Mouse (Mus musculus) neural tube, embryonic 14.5 days (tissue): ENCODE measurements at regions not wholly inside any gene's neighbourhood (a gene's known extent, or its start where the extent isn't known, plus 50 kb on each side); places are given as distances from the start of the nearest gene placed in this dataset.

ENCODE experiments used
- ATAC-seq: fragments of 200-750 bp; cut with Nextera tagmentation; 2 replicates; pipeline ENCODE4 v1.8.0; 2017; ENCODE audit warnings: low read depth, mild to moderate bottlenecking, moderate TSS enrichment, moderate library complexity
- H3K27ac ChIP-seq: fragments of 300-500 bp; sonication (generic); 2 replicates; pipeline ENCODE4 v1.5.1; 2014; ENCODE audit warnings: low read depth, mild to moderate bottlenecking, control low read depth, low read length, moderate library complexity, mixed read lengths
- H3K27me3 ChIP-seq: fragments of 300-500 bp; sonication (generic); 2 replicates; pipeline ENCODE4 v1.6.1; 2014; ENCODE audit warnings: low read length; ENCODE audit not compliant: control insufficient read depth, insufficient read depth
- H3K36me3 ChIP-seq: fragments of 300-500 bp; sonication (generic); 2 replicates; pipeline ENCODE4 v1.6.1; 2014; ENCODE audit warnings: low read length, mixed read lengths; ENCODE audit not compliant: control insufficient read depth, insufficient read depth
- H3K4me1 ChIP-seq: fragments of 300-500 bp; sonication (generic); 2 replicates; pipeline ENCODE4 v1.6.1; 2014; ENCODE audit warnings: low read length; ENCODE audit not compliant: control insufficient read depth, insufficient read depth
- H3K4me2 ChIP-seq: fragments of 300-500 bp; sonication (generic); 2 replicates; pipeline ENCODE4 v1.6.1; 2014; ENCODE audit warnings: mild to moderate bottlenecking, low read depth, low read length, control low read depth
- H3K4me3 ChIP-seq: fragments of 300-500 bp; sonication (generic); 2 replicates; pipeline ENCODE4 v1.5.1; 2014; ENCODE audit warnings: low read depth, low read length, control low read depth, mixed read lengths
- H3K9ac ChIP-seq: fragments of 300-500 bp; sonication (generic); replicated peaks from 2 replicates; pipeline ENCODE4 v1.6.1; 2014; ENCODE audit warnings: low read depth, mild to moderate bottlenecking, control low read depth, low read length, mixed read lengths
- H3K9me3 ChIP-seq: fragments of 300-500 bp; sonication (generic); 2 replicates; pipeline ENCODE4 v1.6.1; 2016; ENCODE audit warnings: low read length; ENCODE audit not compliant: control insufficient read depth
- WGBS: fragments of 180-500 bp; shearing (Covaris S2); extraction: QIAGEN DNeasy Blood & Tissue Kit; methylation state at CpG from one replicate; pipeline ENCODE4 v1.1.7; 2014; 5-methylcytosine and 5-hydroxymethylcytosine counted together

DNA sequence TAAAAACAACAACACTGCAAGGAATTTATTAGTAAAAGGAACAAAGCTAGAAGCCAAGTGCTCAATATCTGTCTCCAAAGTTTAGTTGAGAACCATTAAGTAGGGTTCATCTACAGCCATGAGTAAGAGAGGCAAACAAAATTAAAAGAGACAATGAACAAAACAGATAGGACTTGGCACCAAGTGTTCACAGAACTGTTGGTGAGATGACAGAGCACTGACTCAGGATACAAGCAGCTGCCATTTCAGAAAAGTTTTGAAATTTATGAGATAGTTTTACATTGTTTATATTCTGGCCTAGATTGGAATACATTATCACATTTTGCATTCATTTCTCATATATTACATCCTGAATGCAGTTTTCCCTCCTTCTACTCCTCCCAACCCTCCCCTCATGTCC lies 60.4 kb upstream of the Mbnl1 start:
- no peaks in the 10 kb centered on the region for H3K27me3 ChIP-seq
- no peak overlapping the region for H3K27ac ChIP-seq
- no peak for ATAC-seq
- H3K9ac ChIP-seq = no peak overlapping the region
- H3K4me1 ChIP-seq = no peaks in the 10 kb centered on the region
- H3K9me3 ChIP-seq = no peaks in the 10 kb centered on the region
- no peaks in the 10 kb centered on the region for H3K36me3 ChIP-seq
- no peak overlapping the region for H3K4me2 ChIP-seq
- H3K4me3 ChIP-seq = no peak overlapping the region

DNA sequence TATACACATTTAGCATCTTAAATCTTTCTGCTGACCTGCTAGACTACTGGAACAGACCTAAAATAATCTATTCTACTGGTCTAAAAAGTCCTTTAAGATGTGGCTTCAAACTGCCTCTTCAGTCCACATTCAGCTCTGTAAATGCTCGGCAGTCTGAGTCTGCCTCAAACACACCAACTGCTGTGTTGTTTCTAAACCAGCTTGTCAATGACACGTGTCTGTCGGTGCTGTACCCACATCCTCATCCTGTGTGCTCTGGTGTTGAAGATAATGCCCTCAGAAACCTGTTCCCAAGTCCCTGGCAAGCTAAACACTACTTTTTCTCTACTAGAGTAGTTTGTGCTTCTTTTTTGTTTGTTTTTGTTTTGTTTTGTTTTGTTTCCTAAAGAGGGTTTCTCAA lies 58.9 kb upstream of the Mbnl1 start:
- Histone ChIP-seq H3K9ac (no peak overlapping the region), H3K27ac (no peak overlapping the region), H3K4me2 (no peak overlapping the region), H3K4me3 (no peak overlapping the region), H3K27me3 (no peaks in the 10 kb centered on the region), H3K4me1 (no peaks in the 10 kb centered on the region), H3K36me3 (no peaks in the 10 kb centered on the region), H3K9me3 (no peaks in the 10 kb centered on the region)
- 83% methylated on average over 3 of the region's 3 CpGs for WGBS
- no peak for ATAC-seq

DNA sequence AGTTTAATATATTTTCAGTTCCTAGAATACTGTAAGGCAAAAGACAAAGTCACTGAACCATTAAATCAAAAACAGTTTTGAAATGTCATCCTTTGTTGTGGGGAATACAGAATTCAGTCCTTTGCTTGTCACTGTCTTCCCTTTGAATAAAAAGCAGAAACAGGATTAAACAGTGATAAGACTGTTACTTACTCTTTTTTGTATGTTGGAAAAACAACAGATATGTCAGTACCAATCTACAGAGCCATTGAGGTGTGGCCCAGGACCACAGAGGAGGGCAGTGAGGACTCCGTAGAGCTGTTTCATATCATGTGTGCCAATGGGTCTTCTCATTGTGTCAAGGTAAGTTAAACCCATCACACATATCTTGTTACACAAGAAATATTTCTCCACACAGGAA lies 55.6 kb upstream of the Mbnl1 start:
- Histone ChIP-seq H3K9me3 (no peaks in the 10 kb centered on the region), H3K27ac (no peak overlapping the region), H3K9ac (no peak overlapping the region), H3K36me3 (no peaks in the 10 kb centered on the region), H3K4me3 (no peak overlapping the region), H3K4me1 (no peaks in the 10 kb centered on the region), H3K27me3 (no peaks in the 10 kb centered on the region), H3K4me2 (no peak overlapping the region)
- ATAC-seq = no peak
- WGBS = 93% methylated on average over 1 of the region's 1 CpGs

DNA sequence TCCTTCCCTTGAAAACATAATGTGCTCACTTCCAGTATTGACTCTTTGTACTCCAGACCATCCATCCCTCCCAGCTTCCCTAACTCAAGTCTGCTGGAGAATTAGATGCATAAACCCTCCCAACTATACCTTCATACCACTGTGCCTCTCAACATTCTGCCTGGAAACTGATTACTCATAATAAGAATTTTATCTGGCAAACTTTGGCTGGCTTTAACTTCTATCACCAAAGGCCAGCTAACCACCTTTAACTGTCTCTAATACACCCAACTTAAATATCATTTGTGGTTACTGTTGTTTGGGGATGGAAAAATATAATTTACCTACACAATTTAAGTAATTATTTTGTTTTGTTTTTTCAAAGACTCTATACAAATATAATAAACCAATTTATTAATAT lies 54.0 kb upstream of the Mbnl1 start:
- ATAC-seq = no peak
- no peak overlapping the region for H3K9ac ChIP-seq
- H3K27me3 ChIP-seq = no peaks in the 10 kb centered on the region
- no peaks in the 10 kb centered on the region for H3K4me1 ChIP-seq
- no peak overlapping the region for H3K4me3 ChIP-seq
- H3K4me2 ChIP-seq = no peak overlapping the region
- no peaks in the 10 kb centered on the region for H3K9me3 ChIP-seq
- no peaks in the 10 kb centered on the region for H3K36me3 ChIP-seq
- H3K27ac ChIP-seq = no peak overlapping the region

DNA sequence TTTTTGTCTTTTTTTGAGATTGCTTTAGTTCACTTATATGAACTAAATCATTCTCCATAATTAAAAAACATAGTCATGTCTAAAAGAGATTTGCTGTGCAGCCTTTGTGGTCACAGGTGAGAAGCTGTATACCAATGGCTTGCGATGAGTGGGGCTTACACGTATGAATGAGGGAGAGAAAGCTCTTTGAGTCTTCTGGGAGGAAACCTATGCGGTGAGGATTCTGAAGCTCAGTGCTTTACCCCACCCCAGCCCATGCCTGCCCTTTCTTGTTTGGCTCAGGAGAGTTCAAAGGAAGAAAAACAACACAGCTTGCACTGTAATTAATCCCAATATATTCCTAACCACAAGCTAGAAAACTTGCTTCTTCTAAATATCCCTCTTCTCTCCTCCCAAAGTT lies 53.4 kb upstream of the Mbnl1 start:
- Histone ChIP-seq H3K4me3 (no peak overlapping the region), H3K27ac (no peak overlapping the region), H3K36me3 (no peaks in the 10 kb centered on the region), H3K9ac (no peak overlapping the region), H3K9me3 (no peaks in the 10 kb centered on the region), H3K4me1 (no peaks in the 10 kb centered on the region), H3K4me2 (no peak overlapping the region), H3K27me3 (no peaks in the 10 kb centered on the region)
- ATAC-seq = no peak
- 93% methylated on average over 3 of the region's 3 CpGs for WGBS
